Mouse (Mus musculus) limb, embryonic 11.5 days (tissue): ENCODE results near the gene Pkig. TPM values are rescaled to one million over a fixed set of nuclear protein-coding genes. Genes with fewer than 3 reads are reported as not detected.

Source experiments
- ATAC-seq: fragments of 200-750 bp; cut with Nextera tagmentation; 2 replicates; pipeline ENCODE4 v1.8.0; 2017; ENCODE audit warnings: low read depth; ENCODE audit not compliant: insufficient number of reproducible peaks, low FRiP score, low TSS enrichment
- DNase-seq: peaks from one replicate; pipeline ENCODE4 v3.0.0-alpha.2; 2015; ENCODE audit warnings: low spot score
- H3K27ac ChIP-seq: fragments of 300-500 bp; sonication (generic); replicated peaks from 2 replicates; pipeline ENCODE4 v1.5.1; 2014; ENCODE audit warnings: low read depth, mild to moderate bottlenecking, low read length
- H3K27me3 ChIP-seq: fragments of 300-500 bp; sonication (generic); 2 replicates; pipeline ENCODE4 v1.6.1; 2014; ENCODE audit warnings: mild to moderate bottlenecking, low read length, mixed read lengths; ENCODE audit not compliant: control insufficient read depth, insufficient read depth
- H3K36me3 ChIP-seq: fragments of 300-500 bp; sonication (generic); 2 replicates; pipeline ENCODE4 v1.6.1; 2014; ENCODE audit warnings: mild to moderate bottlenecking, low read length, moderate library complexity, mixed read lengths; ENCODE audit not compliant: control insufficient read depth, insufficient read depth
- H3K4me1 ChIP-seq: fragments of 300-500 bp; sonication (generic); 2 replicates; pipeline ENCODE4 v1.6.1; 2014; ENCODE audit warnings: low read length, mixed read lengths; ENCODE audit not compliant: control insufficient read depth, insufficient read depth
- H3K4me2 ChIP-seq: fragments of 300-500 bp; sonication (generic); 2 replicates; pipeline ENCODE4 v1.6.1; 2014; ENCODE audit warnings: low read depth, mild to moderate bottlenecking, moderate library complexity; ENCODE audit not compliant: severe bottlenecking
- H3K4me3 ChIP-seq: fragments of 300-500 bp; sonication (generic); 2 replicates; pipeline ENCODE4 v1.5.1; 2014; ENCODE audit warnings: low read depth, low read length
- H3K9ac ChIP-seq: fragments of 300-500 bp; sonication (generic); 2 replicates; pipeline ENCODE4 v1.6.1; 2014; ENCODE audit warnings: mild to moderate bottlenecking, low read length
- H3K9me3 ChIP-seq: fragments of 300-500 bp; sonication (generic); 2 replicates; pipeline ENCODE4 v1.6.1; 2016; ENCODE audit warnings: low read length; ENCODE audit not compliant: control insufficient read depth
- WGBS: fragments of 180-500 bp; shearing (Covaris S2); extraction: QIAGEN DNeasy Blood & Tissue Kit; methylation state at CpG from one replicate; pipeline ENCODE4 v1.1.7; 2014; 5-methylcytosine and 5-hydroxymethylcytosine counted together
- polyA plus RNA-seq: library from polyadenylated mRNA; unstranded; fragments of >200 nt; fragmentation: Nextera tagmentation; extraction: Ambion mirVana; gene quantifications from 2 replicates; pipeline ENCODE4 v1.2.1, GENCODE M21; 2014

Pkig gene
- polyA plus RNA-seq, 1 experiment from 2014 or later: 177 TPM

GRCm38 (mm10) chr2:163722550-163722949, 64.4 kb downstream of the Pkig start:
- H3K36me3 ChIP-seq: peaks cover 9% of the 10 kb centered on the region; the same call in 1 of the 2 replicates
- WGBS: 97% methylated on average over 7 of the region's 7 CpGs
- H3K9ac ChIP-seq: no peak overlapping the region
- H3K9me3 ChIP-seq: no peaks in the 10 kb centered on the region
- H3K4me3 ChIP-seq: no peak overlapping the region
- ATAC-seq (no peak), DNase-seq (no peak)
- H3K27me3 ChIP-seq: no peaks in the 10 kb centered on the region
- 0 out of 2 replicates have a peak, but pooled peaks cover 3% of the 10 kb centered on the region for H3K4me1 ChIP-seq
- no peak overlapping the region for H3K27ac ChIP-seq
- H3K4me2 ChIP-seq: no peak overlapping the region

DNA sequence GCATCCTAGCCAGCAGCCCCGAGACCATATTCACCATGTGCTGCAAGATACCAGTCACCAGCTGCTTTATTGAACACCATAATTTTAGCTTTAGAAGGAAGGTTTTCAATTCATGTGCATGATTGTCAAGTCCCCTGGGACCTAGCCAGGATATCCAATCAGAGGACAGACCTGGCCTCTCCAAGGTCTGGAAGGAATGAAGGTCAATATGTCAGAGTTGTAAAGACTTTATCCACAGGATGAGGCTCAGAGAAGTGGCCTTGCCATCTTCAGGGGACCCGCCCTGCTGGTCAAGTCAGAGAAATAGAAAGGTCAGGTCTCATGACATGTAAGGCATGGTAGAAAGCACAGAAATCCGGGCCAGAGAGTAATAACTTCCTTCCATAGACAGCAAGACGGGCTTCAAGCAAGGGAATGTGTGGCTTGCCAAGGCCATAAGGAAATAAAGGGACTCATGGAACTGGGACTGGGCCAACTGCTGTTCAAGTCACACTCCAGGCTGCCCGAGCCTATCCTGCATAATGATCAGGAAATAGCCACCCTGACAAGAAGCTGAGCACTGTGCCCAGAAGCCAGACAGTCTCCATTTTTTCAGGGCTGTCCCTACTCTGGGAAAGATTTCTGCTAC, 68.7 kb downstream of the Pkig start:
- Histone ChIP-seq H3K27ac (no peak overlapping the region), H3K9me3 (no peaks in the 10 kb centered on the region), H3K36me3 (peaks cover 8% of the 10 kb centered on the region; the same call in 1 of the 2 replicates), H3K27me3 (no peaks in the 10 kb centered on the region), H3K9ac (no peak overlapping the region), H3K4me2 (no peak overlapping the region), H3K4me1 (no peaks in the 10 kb centered on the region), H3K4me3 (no peak overlapping the region)
- DNase-seq (no peak), ATAC-seq (no peak)
- 78% methylated on average over 5 of the region's 5 CpGs for WGBS

- peaks cover 11% of the 10 kb centered on the region; the same call in 1 of the 2 replicates for H3K36me3 ChIP-seq
- no peaks in the 10 kb centered on the region for H3K9me3 ChIP-seq
- no peaks in the 10 kb centered on the region for H3K4me1 ChIP-seq
- no peak for DNase-seq
- H3K4me2 ChIP-seq: no peak overlapping the region
- H3K9ac ChIP-seq: no peak overlapping the region
- no peaks in the 10 kb centered on the region for H3K27me3 ChIP-seq
- WGBS: 78% methylated on average over 4 of the region's 4 CpGs
- H3K27ac ChIP-seq: no peak overlapping the region
- H3K4me3 ChIP-seq: no peak overlapping the region
- no peak for ATAC-seq
Measured at GRCm38 (mm10) chr2:163728300-163728699, 70.1 kb downstream of the Pkig start.

GRCm38 (mm10) chr2:163732021-163732420, 73.8 kb downstream of the Pkig start:
- Histone ChIP-seq H3K27ac (no peak overlapping the region), H3K4me1 (no peaks in the 10 kb centered on the region), H3K9me3 (no peaks in the 10 kb centered on the region), H3K27me3 (no peaks in the 10 kb centered on the region), H3K9ac (no peak overlapping the region), H3K36me3 (peaks cover 8% of the 10 kb centered on the region; the same call in 1 of the 2 replicates), H3K4me3 (no peak overlapping the region), H3K4me2 (no peak overlapping the region)
- no peak for ATAC-seq
- WGBS: 90% methylated on average over 11 of the region's 11 CpGs
- DNase-seq: no peak

DNA sequence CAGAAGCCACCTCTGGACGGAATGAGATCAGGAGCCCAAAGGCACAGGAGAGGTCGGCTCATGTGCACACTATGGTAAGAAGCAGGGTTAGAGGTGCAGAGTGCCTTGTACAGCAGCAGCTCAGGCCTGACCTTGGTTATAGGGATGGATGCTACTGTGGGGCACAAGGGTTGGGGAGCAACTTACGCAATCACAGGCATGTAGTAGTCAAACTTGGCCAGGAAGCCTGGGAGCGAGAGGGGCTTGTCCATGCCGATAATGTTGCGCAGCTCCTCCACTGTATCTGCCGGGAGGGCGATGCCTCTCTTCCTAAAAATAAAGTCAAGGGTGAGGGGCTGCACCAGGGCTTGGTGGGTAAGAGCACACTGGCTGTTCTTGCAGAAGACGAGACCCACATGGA, 77.0 kb downstream of the Pkig start:
- no peaks in the 10 kb centered on the region for H3K27me3 ChIP-seq
- no peaks in the 10 kb centered on the region for H3K9me3 ChIP-seq
- H3K9ac ChIP-seq: no peak overlapping the region
- H3K36me3 ChIP-seq: peaks cover 5% of the 10 kb centered on the region
- no peak overlapping the region for H3K4me3 ChIP-seq
- ATAC-seq: no peak
- 91% methylated on average over 9 of the region's 9 CpGs for WGBS
- H3K4me1 ChIP-seq: no peaks in the 10 kb centered on the region
- no peak overlapping the region for H3K27ac ChIP-seq
- H3K4me2 ChIP-seq: no peak overlapping the region
- DNase-seq: no peak

- DNase-seq (no peak), ATAC-seq (no peak)
- 89% methylated on average over 6 of the region's 6 CpGs for WGBS
- Histone ChIP-seq H3K27me3 (no peaks in the 10 kb centered on the region), H3K4me1 (no peaks in the 10 kb centered on the region), H3K9ac (no peak overlapping the region), H3K27ac (no peak overlapping the region), H3K36me3 (peaks cover 2% of the 10 kb centered on the region; the same call in 1 of the 2 replicates), H3K4me2 (no peak overlapping the region), H3K4me3 (no peak overlapping the region), H3K9me3 (no peaks in the 10 kb centered on the region)
Measured at GRCm38 (mm10) chr2:163735980-163736379, 77.8 kb downstream of the Pkig start.

- no peak overlapping the region for H3K4me3 ChIP-seq
- ATAC-seq (no peak), DNase-seq (no peak)
- no peaks in the 10 kb centered on the region for H3K27me3 ChIP-seq
- H3K36me3 ChIP-seq: no peaks in the 10 kb centered on the region; the same call in 1 of the 2 replicates
- H3K4me2 ChIP-seq: no peak overlapping the region
- H3K9me3 ChIP-seq: no peaks in the 10 kb centered on the region
- H3K4me1 ChIP-seq: no peaks in the 10 kb centered on the region
- no peak overlapping the region for H3K27ac ChIP-seq
- WGBS: 80% methylated on average over 5 of the region's 5 CpGs
- H3K9ac ChIP-seq: no peak overlapping the region
Measured at GRCm38 (mm10) chr2:163742656-163743055, 84.5 kb downstream of the Pkig start.

DNA sequence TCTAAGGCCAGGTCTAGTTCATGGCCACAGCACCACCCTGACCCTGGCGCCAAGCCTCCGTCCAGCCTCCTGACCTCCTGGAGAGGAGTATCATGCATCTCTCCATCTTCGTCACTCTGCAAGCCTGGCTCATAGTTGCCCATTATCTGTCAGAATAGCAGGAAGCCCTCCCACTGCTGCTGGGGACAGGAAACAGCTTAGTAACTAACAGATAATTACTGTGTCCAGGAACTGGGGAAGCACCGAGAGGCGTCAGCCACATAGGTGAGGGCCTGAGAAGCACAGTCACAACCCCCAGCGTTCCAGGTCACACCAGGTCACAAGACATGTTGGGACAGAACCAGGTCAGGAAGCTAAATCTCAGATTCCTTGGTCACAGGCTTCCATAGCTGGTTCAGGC, 85.2 kb downstream of the Pkig start:
- Histone ChIP-seq H3K36me3 (no peaks in the 10 kb centered on the region), H3K9ac (no peak overlapping the region), H3K27ac (no peak overlapping the region), H3K9me3 (no peaks in the 10 kb centered on the region), H3K4me2 (no peak overlapping the region), H3K4me3 (no peak overlapping the region), H3K4me1 (no peaks in the 10 kb centered on the region), H3K27me3 (no peaks in the 10 kb centered on the region)
- 53% methylated on average over 6 of the region's 6 CpGs for WGBS
- ATAC-seq (no peak), DNase-seq (no peak)
